Mouse (Mus musculus) CH12.LX (cell line): Measurements from ENCODE around the gene Cntn4. TPM values are rescaled to one million over a fixed set of nuclear protein-coding genes. Genes with fewer than 3 reads are reported as not detected.

ENCODE experiments used
- DNase-seq: peaks from one replicate; pipeline ENCODE4 v3.0.0-alpha.2; 2013; ENCODE audit errors: extremely low read depth
- H3K27ac ChIP-seq: 2 replicates; pipeline ENCODE4 v1.5.1; 2012; ENCODE audit warnings: low read depth, mild to moderate bottlenecking, control low read depth, moderate library complexity; ENCODE audit not compliant: insufficient read depth
- H3K27me3 ChIP-seq: replicated peaks from 2 replicates; pipeline ENCODE3; 2012; ENCODE audit warnings: inconsistent platforms
- H3K36me3 ChIP-seq, 2 experiments: replicated peaks in 1 of 2; 2 replicates each; pipeline versions ENCODE3 to v1.6.1; 2012; ENCODE audit warnings: inconsistent platforms in 1 of 2, low read length in 1 of 2, mild to moderate bottlenecking in 1 of 2, mixed read lengths in 1 of 2, moderate library complexity in 1 of 2; ENCODE audit not compliant: control insufficient read depth in 1 of 2, insufficient read depth in 1 of 2
- H3K4me1 ChIP-seq, 2 experiments: 2 replicates each; pipeline ENCODE4 v1.6.1; 2012; ENCODE audit warnings: inconsistent platforms in 1 of 2, moderate library complexity in 1 of 2; ENCODE audit not compliant: insufficient read depth in 2 of 2, control insufficient read depth in 1 of 2
- H3K4me2 ChIP-seq: 2 replicates; pipeline ENCODE4 v1.6.1; 2012; ENCODE audit warnings: low read depth, mild to moderate bottlenecking, control low read depth; ENCODE audit not compliant: poor library complexity, insufficient read depth, severe bottlenecking
- H3K4me3 ChIP-seq, 3 experiments: fragments of 150-350 bp in 1 of 3; sonication (generic) in 1 of 3; replicated peaks in 1 of 3; 2 replicates each; pipeline versions ENCODE3 to v1.5.1; 2011 to 2012; ENCODE audit warnings: low read depth in 2 of 3, low read length in 2 of 3, mild to moderate bottlenecking in 2 of 3, moderate library complexity in 2 of 3, control low read depth in 1 of 3, improper control_type of control experiment in 1 of 3, inconsistent platforms in 1 of 3, mixed read lengths in 1 of 3; ENCODE audit not compliant: poor library complexity in 1 of 3
- H3K79me2 ChIP-seq: replicated peaks from 2 replicates; pipeline ENCODE4 v1.6.1; 2012; ENCODE audit warnings: mild to moderate bottlenecking, moderate library complexity; ENCODE audit not compliant: control insufficient read depth, poor library complexity, insufficient read depth, severe bottlenecking; ENCODE audit errors: extremely low read depth
- H3K9ac ChIP-seq: 2 replicates; pipeline ENCODE4 v1.6.1; 2012; ENCODE audit warnings: low read depth, mild to moderate bottlenecking, control low read depth, moderate library complexity; ENCODE audit not compliant: insufficient read depth
- H3K9me3 ChIP-seq: replicated peaks from 2 replicates; pipeline ENCODE3; 2012; ENCODE audit warnings: low read length, inconsistent platforms, mixed read lengths
- BHLHE40 ChIP-seq: IDR thresholded peaks from 2 replicates; pipeline ENCODE4 v1.6.1; 2011; ENCODE audit warnings: mild to moderate bottlenecking, low read depth, low read length, improper control_type of control experiment
- E2F4 ChIP-seq: IDR thresholded peaks from 2 replicates; pipeline ENCODE4 v1.6.1; 2011; ENCODE audit warnings: low read depth, low read length, improper control_type of control experiment; ENCODE audit not compliant: insufficient replicate concordance
- ELF1 ChIP-seq: IDR thresholded peaks from 2 replicates; pipeline ENCODE4 v1.6.1; 2014; ENCODE audit warnings: low read depth, mild to moderate bottlenecking, inconsistent platforms, low read length, improper control_type of control experiment
- ETS1 ChIP-seq: conservative IDR thresholded peaks from 2 replicates; pipeline ENCODE4 v1.6.1; 2012; ENCODE audit warnings: low read depth, mild to moderate bottlenecking, inconsistent platforms, low read length, improper control_type of control experiment, moderate library complexity
- GABPA ChIP-seq: IDR thresholded peaks from 2 replicates; pipeline ENCODE4 v1.6.1; 2012; ENCODE audit warnings: low read depth, low read length, improper control_type of control experiment, inconsistent platforms; ENCODE audit not compliant: insufficient replicate concordance
- JUN ChIP-seq: IDR thresholded peaks from 2 replicates; pipeline ENCODE4 v1.6.1; 2011; ENCODE audit warnings: low read depth, mild to moderate bottlenecking, low read length, improper control_type of control experiment, moderate library complexity; ENCODE audit not compliant: insufficient read depth
- JUND ChIP-seq: conservative IDR thresholded peaks from 2 replicates; pipeline ENCODE4 v1.6.1; 2011; ENCODE audit warnings: low read depth, low read length, improper control_type of control experiment
- MAFK ChIP-seq: IDR thresholded peaks from 2 replicates; pipeline ENCODE4 v1.6.1; 2011; ENCODE audit warnings: low read length, improper control_type of control experiment; ENCODE audit not compliant: insufficient replicate concordance
- MAX ChIP-seq: IDR thresholded peaks from 2 replicates; pipeline ENCODE4 v1.6.1; 2011; ENCODE audit warnings: low read length, improper control_type of control experiment
- NRF1 ChIP-seq: IDR thresholded peaks from 2 replicates; pipeline ENCODE4 v1.6.1; 2014; ENCODE audit warnings: low read depth, mild to moderate bottlenecking, inconsistent platforms, low read length, improper control_type of control experiment, moderate library complexity
- PAX5 ChIP-seq: IDR thresholded peaks from 2 replicates; pipeline ENCODE4 v1.6.1; 2012; ENCODE audit warnings: low read length, inconsistent platforms, mixed read lengths
- POLR2AphosphoS2 ChIP-seq: IDR thresholded peaks from 2 replicates; pipeline ENCODE4 v1.6.1; 2011; ENCODE audit warnings: low read depth, low read length, improper control_type of control experiment
- RAD21 ChIP-seq: IDR thresholded peaks from 2 replicates; pipeline ENCODE4 v1.6.1; 2011; ENCODE audit warnings: low read depth, mild to moderate bottlenecking, low read length, improper control_type of control experiment, moderate library complexity
- RCOR1 ChIP-seq: conservative IDR thresholded peaks from 2 replicates; pipeline ENCODE4 v1.6.1; 2012; ENCODE audit warnings: low read depth, mild to moderate bottlenecking, inconsistent platforms, low read length, improper control_type of control experiment
- SMC3 ChIP-seq: IDR thresholded peaks from 2 replicates; pipeline ENCODE4 v1.6.1; 2011; ENCODE audit warnings: low read depth, low read length, improper control_type of control experiment
- TCF12 ChIP-seq: IDR thresholded peaks from 2 replicates; pipeline ENCODE4 v1.6.1; 2014; ENCODE audit warnings: low read depth, mild to moderate bottlenecking, inconsistent platforms, low read length, improper control_type of control experiment
- UBTF ChIP-seq: IDR thresholded peaks from 2 replicates; pipeline ENCODE4 v1.6.1; 2012; ENCODE audit warnings: low read depth, mild to moderate bottlenecking, inconsistent platforms, low read length, improper control_type of control experiment, moderate library complexity
- USF2 ChIP-seq: conservative IDR thresholded peaks from 2 replicates; pipeline ENCODE4 v1.6.1; 2011; ENCODE audit warnings: low read depth, low read length, improper control_type of control experiment
- ZC3H11A ChIP-seq: IDR thresholded peaks from 2 replicates; pipeline ENCODE4 v1.6.1; 2012; ENCODE audit warnings: low read depth, mild to moderate bottlenecking, inconsistent platforms, low read length, improper control_type of control experiment
- ZKSCAN1 ChIP-seq: IDR thresholded peaks from 2 replicates; pipeline ENCODE4 v1.6.1; 2012; ENCODE audit warnings: low read depth, inconsistent platforms, low read length, improper control_type of control experiment, borderline replicate concordance
- ZNF384 ChIP-seq: IDR thresholded peaks from 2 replicates; pipeline ENCODE4 v1.6.1; 2012; ENCODE audit warnings: low read depth, low read length, improper control_type of control experiment, inconsistent platforms
- dilution Hi-C: fragments of 300-500 bp; cut with MboI; formaldehyde crosslinking; loops from 2 replicates; pipeline ENCODE4 v1.14.3; 2020; ENCODE audit warnings: low sequenced_read_pairs; ENCODE audit not compliant: extremely low pct_unique_long_range_greater_than_20kb, extremely low pct_ligation_motif_present
- in situ Hi-C: fragments of 300-500 bp; cut with MboI; formaldehyde crosslinking; loops from 3 replicates; pipeline ENCODE4 v1.14.3; 2019; ENCODE audit warnings: low sequenced_read_pairs, low pct_ligation_motif_present, low pct_unique_long_range_greater_than_20kb, mixed read lengths
- polyA plus RNA-seq: library from polyadenylated mRNA; unstranded; fragments of >175 nt; gene quantifications from 2 replicates; pipeline ENCODE4 v1.2.1, GENCODE M21; 2012; ENCODE audit warnings: low read depth; ENCODE audit not compliant: insufficient read length
- total RNA-seq, 2 experiments: library from RNA; depleted of rRNA; stranded (reverse); fragments of 300-350 nt in 1 of 2; fragments of >200 nt in 1 of 2; gene quantifications; 2 replicates each; pipeline ENCODE4 v1.2.3; 2012 to 2014

The Cntn4 gene
- total and polyA plus RNA-seq, 3 experiments, result 0.14 TPM; not detected in 2

DNA sequence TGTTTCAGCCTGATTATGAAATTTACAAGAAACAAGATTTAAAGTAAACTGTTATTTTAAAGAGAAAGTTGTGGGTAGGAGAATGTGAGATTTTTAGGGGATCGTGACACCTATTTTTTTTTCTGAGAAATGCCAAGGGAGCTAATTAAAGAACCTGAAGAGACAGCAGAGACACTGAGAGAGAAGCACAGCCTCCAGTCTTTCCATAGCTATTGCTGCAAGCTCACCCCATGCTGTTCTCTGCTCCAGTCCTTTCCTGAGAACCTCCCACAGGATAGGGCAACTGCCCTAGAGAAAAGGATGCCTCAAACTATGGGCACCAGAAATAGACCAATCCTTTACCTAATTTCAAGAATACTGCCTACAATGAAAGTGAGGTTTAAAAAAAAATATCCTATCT lies 103.2 kb downstream of the Cntn4 start:
- no peak overlapping the region for H3K4me2 ChIP-seq
- no peak overlapping the region for H3K9ac ChIP-seq
- DNase-seq, result no peak
- H3K36me3 ChIP-seq, result no peaks in the 10 kb centered on the region
- H3K27ac ChIP-seq, result no peak overlapping the region
- no peaks in the 10 kb centered on the region for H3K27me3 ChIP-seq
- H3K79me2 ChIP-seq, result no peaks in the 10 kb centered on the region
- no peaks in the 10 kb centered on the region for H3K4me1 ChIP-seq
- no peak for TF ChIP-seq BHLHE40
- no peak for TF ChIP-seq SMC3
- TF ChIP-seq MAX, result no peak
- no peak for TF ChIP-seq UBTF
- no peak for TF ChIP-seq JUN
- TF ChIP-seq, all 38 proteins: peak for 0
- dilution Hi-C loops (no loop called here), in situ Hi-C loops (no loop called here)
- Histone ChIP-seq H3K9me3 (peaks cover 1% of the 10 kb centered on the region), H3K4me3 (no peak overlapping the region)

GRCm38 (mm10) chr6:105788462-105788861 lies 111.0 kb downstream of the Cntn4 start:
- dilution Hi-C loops, result no loop called here
- in situ Hi-C loops, result no loop called here
- Histone ChIP-seq H3K9ac (no peak overlapping the region), H3K4me1 (no peaks in the 10 kb centered on the region), H3K9me3 (no peaks in the 10 kb centered on the region), H3K27ac (no peak overlapping the region), H3K4me2 (no peak overlapping the region), H3K36me3 (no peaks in the 10 kb centered on the region), H3K79me2 (no peaks in the 10 kb centered on the region), H3K4me3 (no peak overlapping the region), H3K27me3 (no peaks in the 10 kb centered on the region)
- TF ChIP-seq ZC3H11A, result no peak
- TF ChIP-seq USF2, result no peak
- no peak for TF ChIP-seq MAFK
- TF ChIP-seq ETS1, result no peak
- TF ChIP-seq JUND, result no peak
- no peak for TF ChIP-seq PAX5
- no peak for TF ChIP-seq ZKSCAN1
- TF ChIP-seq MAX, result no peak
- no peak for TF ChIP-seq JUN
- TF ChIP-seq ZNF384, result no peak
- TF ChIP-seq ELF1, result no peak
- TF ChIP-seq GABPA, result no peak
- TF ChIP-seq E2F4, result no peak
- TF ChIP-seq UBTF, result no peak
- no peak for TF ChIP-seq POLR2AphosphoS2
- TF ChIP-seq TCF12, result no peak
- no peak for TF ChIP-seq RAD21
- TF ChIP-seq RCOR1, result no peak
- no peak for TF ChIP-seq NRF1
- DNase-seq, result no peak
